Mouse (Mus musculus) lung, postnatal 0 days (tissue): ENCODE results near the gene Rps6ka5. TPM values are rescaled to one million over a fixed set of nuclear protein-coding genes. Genes with fewer than 3 reads are reported as not detected.

Experiments
- ATAC-seq: fragments of 200-750 bp; cut with Nextera tagmentation; 2 replicates; pipeline ENCODE4 v1.8.0; 2017; ENCODE audit warnings: moderate library complexity
- DNase-seq: peaks from one replicate; pipeline ENCODE4 v3.0.0-alpha.2; 2016; ENCODE audit warnings: low spot score
- H3K27ac ChIP-seq: fragments of 300-500 bp; sonication (generic); 2 replicates; pipeline ENCODE4 v1.5.1; 2014; ENCODE audit warnings: antibody characterized with exemption, mild to moderate bottlenecking, low read length, mixed read lengths
- H3K27me3 ChIP-seq: fragments of 300-500 bp; sonication (generic); replicated peaks from 2 replicates; pipeline ENCODE4 v1.6.1; 2014; ENCODE audit warnings: low read length, mixed read lengths; ENCODE audit not compliant: insufficient read depth
- H3K36me3 ChIP-seq: fragments of 300-500 bp; sonication (generic); 2 replicates; pipeline ENCODE4 v1.6.1; 2014; ENCODE audit warnings: low read length, mixed read lengths; ENCODE audit not compliant: insufficient read depth
- H3K4me1 ChIP-seq: fragments of 300-500 bp; sonication (generic); 2 replicates; pipeline ENCODE4 v1.6.1; 2014; ENCODE audit warnings: antibody characterized with exemption, low read depth, low read length, mixed read lengths; ENCODE audit not compliant: insufficient read depth
- H3K4me2 ChIP-seq: fragments of 300-500 bp; sonication (generic); replicated peaks from 2 replicates; pipeline ENCODE4 v1.6.1; 2014; ENCODE audit warnings: low read depth, mild to moderate bottlenecking, low read length, moderate library complexity, mixed read lengths
- H3K4me3 ChIP-seq: fragments of 300-500 bp; sonication (generic); 2 replicates; pipeline ENCODE4 v1.5.1; 2014; ENCODE audit warnings: low read depth, low read length
- H3K9ac ChIP-seq: fragments of 300-500 bp; sonication (generic); replicated peaks from 2 replicates; pipeline ENCODE4 v1.6.1; 2014; ENCODE audit warnings: low read depth, mild to moderate bottlenecking
- H3K9me3 ChIP-seq: fragments of 300-500 bp; sonication (generic); 2 replicates; pipeline ENCODE4 v1.6.1; 2016; ENCODE audit warnings: low read length, mixed read lengths
- CTCF ChIP-seq: IDR thresholded peaks from 2 replicates; pipeline ENCODE4 v1.5.1; 2016; ENCODE audit warnings: antibody characterized with exemption, mild to moderate bottlenecking
- EP300 ChIP-seq: IDR thresholded peaks from 2 replicates; pipeline ENCODE4 v1.6.1; 2016; ENCODE audit warnings: antibody characterized with exemption, mild to moderate bottlenecking, control low read depth
- WGBS: fragments of 180-500 bp; shearing (Covaris S2); extraction: QIAGEN DNeasy Blood & Tissue Kit; methylation state at CpG from one replicate; pipeline ENCODE4 v1.1.7; 2014; 5-methylcytosine and 5-hydroxymethylcytosine counted together
- polyA plus RNA-seq: library from polyadenylated mRNA; unstranded; fragments of >200 nt; fragmentation: Nextera tagmentation; extraction: Ambion mirVana; gene quantifications from 2 replicates; pipeline ENCODE4 v1.2.1, GENCODE M21; 2015

Rps6ka5 gene
- polyA plus RNA-seq, 1 experiment from 2014 or later = 2.3 TPM

DNA sequence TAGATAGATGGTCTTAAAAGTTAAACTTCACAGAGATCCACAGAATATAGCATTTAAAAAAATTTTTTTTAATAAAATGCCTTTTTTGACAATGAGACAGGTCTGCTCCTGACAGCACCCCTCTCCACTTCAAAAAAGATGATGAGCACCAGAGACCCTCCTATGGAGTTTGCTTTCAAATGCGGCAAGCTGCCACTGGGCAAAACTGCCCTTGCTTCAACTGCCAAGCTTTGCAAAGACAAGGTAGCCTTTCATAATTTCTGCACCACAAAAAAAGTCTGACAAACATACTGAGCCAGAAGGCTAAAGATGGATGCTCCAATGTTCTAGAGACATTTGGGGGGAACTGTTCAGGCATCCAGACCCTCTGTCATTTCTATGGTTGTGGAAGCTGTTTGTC lies 28.8 kb downstream of the Rps6ka5 start:
- Histone ChIP-seq H3K36me3 (no peaks in the 10 kb centered on the region), H3K4me3 (no peak overlapping the region), H3K27ac (no peak overlapping the region), H3K4me2 (no peak overlapping the region), H3K9ac (no peak overlapping the region), H3K9me3 (no peaks in the 10 kb centered on the region), H3K4me1 (no peaks in the 10 kb centered on the region), H3K27me3 (no peaks in the 10 kb centered on the region)
- ATAC-seq = no peak
- TF ChIP-seq EP300 (no peak), CTCF (no peak)
- WGBS = 92% methylated on average over 1 of the region's 1 CpGs
- no peak for DNase-seq

- no peak overlapping the region for H3K9ac ChIP-seq
- no peak for TF ChIP-seq CTCF
- no peak for TF ChIP-seq EP300
- H3K4me3 ChIP-seq = no peak overlapping the region
- no peak overlapping the region for H3K27ac ChIP-seq
- ATAC-seq (no peak), DNase-seq (no peak)
- H3K27me3 ChIP-seq = no peaks in the 10 kb centered on the region
- no peaks in the 10 kb centered on the region for H3K9me3 ChIP-seq
- H3K36me3 ChIP-seq = no peaks in the 10 kb centered on the region
- H3K4me2 ChIP-seq = no peak overlapping the region
- H3K4me1 ChIP-seq = no peaks in the 10 kb centered on the region
- WGBS = 36% methylated on average over 4 of the region's 4 CpGs
Observed at GRCm38 (mm10) chr12:100696621-100697020, 30.2 kb downstream of the Rps6ka5 start.

DNA sequence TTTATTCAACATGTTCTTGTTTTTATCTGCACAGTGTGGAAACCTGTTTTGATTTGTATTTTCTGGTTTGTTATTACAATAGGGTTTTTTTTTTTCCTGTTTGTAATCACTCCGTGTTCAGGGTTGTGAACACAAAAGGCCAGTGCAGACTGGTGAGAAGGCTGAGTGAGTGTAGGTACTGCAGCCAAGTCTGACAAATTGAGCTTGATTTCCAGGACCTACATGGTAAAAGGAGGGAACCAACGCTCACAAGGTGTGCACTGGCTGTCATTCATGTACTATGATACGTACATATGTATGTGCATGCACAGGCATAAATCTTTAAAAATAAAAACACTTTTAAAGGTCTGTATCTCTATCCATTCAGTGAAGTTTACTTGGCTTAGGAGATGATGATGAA lies 31.5 kb downstream of the Rps6ka5 start:
- WGBS = 74% methylated on average over 3 of the region's 3 CpGs
- Histone ChIP-seq H3K36me3 (no peaks in the 10 kb centered on the region), H3K27ac (no peak overlapping the region), H3K9me3 (no peaks in the 10 kb centered on the region), H3K9ac (no peak overlapping the region), H3K4me1 (no peaks in the 10 kb centered on the region), H3K4me2 (no peak overlapping the region), H3K27me3 (no peaks in the 10 kb centered on the region), H3K4me3 (no peak overlapping the region)
- ATAC-seq (no peak), DNase-seq (no peak)
- no peak for TF ChIP-seq EP300
- TF ChIP-seq CTCF = no peak

- Histone ChIP-seq H3K4me1 (no peaks in the 10 kb centered on the region), H3K27ac (no peak overlapping the region), H3K27me3 (no peaks in the 10 kb centered on the region), H3K4me2 (no peak overlapping the region), H3K9me3 (no peaks in the 10 kb centered on the region), H3K36me3 (no peaks in the 10 kb centered on the region), H3K9ac (no peak overlapping the region), H3K4me3 (no peak overlapping the region)
- TF ChIP-seq CTCF (no peak), EP300 (no peak)
- ATAC-seq (no peak), DNase-seq (no peak)
- WGBS = 56% methylated on average over 3 of the region's 3 CpGs
Observed at GRCm38 (mm10) chr12:100692208-100692607, 34.6 kb downstream of the Rps6ka5 start.

GRCm38 (mm10) chr12:100690444-100690843 lies 36.3 kb downstream of the Rps6ka5 start:
- H3K9ac ChIP-seq = no peak overlapping the region
- H3K4me2 ChIP-seq = no peak overlapping the region
- no peaks in the 10 kb centered on the region for H3K27me3 ChIP-seq
- H3K27ac ChIP-seq = no peak overlapping the region
- DNase-seq = no peak
- WGBS = 79% methylated on average over 5 of the region's 5 CpGs
- H3K4me3 ChIP-seq = no peak overlapping the region
- TF ChIP-seq EP300 (no peak), CTCF (no peak)
- H3K36me3 ChIP-seq = no peaks in the 10 kb centered on the region
- no peaks in the 10 kb centered on the region for H3K9me3 ChIP-seq
- ATAC-seq = no peak
- no peaks in the 10 kb centered on the region for H3K4me1 ChIP-seq

DNA sequence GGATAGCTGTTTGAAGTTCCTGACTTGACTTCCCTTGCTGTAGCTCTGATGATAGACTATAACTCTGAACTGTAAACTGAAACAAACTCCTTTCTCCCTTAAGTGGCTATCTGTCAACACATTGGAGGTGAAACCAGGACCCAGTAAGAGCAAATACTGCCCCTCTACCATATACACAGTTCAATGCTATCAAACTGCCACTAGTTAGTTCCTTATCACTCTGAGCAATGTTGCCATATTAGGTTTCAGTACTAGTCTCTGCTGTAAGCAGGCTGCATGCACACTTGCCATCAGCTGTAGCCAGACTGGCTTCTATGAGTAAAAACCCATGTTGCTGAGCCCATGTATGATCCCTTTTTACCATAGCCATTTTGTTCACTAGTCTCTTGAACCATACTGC lies 38.6 kb downstream of the Rps6ka5 start:
- no peaks in the 10 kb centered on the region for H3K36me3 ChIP-seq
- H3K9ac ChIP-seq = no peak overlapping the region
- H3K4me2 ChIP-seq = no peak overlapping the region
- H3K27me3 ChIP-seq = no peaks in the 10 kb centered on the region
- DNase-seq (no peak), ATAC-seq (no peak)
- H3K4me1 ChIP-seq = no peaks in the 10 kb centered on the region
- H3K27ac ChIP-seq = no peak overlapping the region
- TF ChIP-seq EP300 (no peak), CTCF (no peak)
- H3K4me3 ChIP-seq = no peak overlapping the region
- H3K9me3 ChIP-seq = no peaks in the 10 kb centered on the region

DNA sequence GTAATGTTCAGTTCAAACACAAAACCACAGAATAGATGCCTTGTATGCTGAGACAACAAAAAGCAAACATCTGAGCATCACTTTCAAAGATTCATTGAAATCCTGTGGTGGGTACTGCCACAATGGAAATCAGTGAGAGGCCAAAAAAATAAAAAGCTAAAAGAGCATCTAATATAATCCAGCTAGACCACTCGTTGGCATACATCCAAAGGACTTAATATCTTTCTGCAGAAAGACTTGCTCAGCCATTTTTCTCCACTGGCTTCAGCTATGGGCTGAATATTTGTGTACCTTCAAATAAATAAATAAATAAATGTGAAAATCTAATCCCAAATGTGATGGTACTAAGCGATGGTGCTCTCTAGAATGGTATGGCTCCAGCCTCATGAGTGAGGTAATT lies 39.8 kb downstream of the Rps6ka5 start:
- Histone ChIP-seq H3K4me2 (no peak overlapping the region), H3K9me3 (no peaks in the 10 kb centered on the region), H3K36me3 (no peaks in the 10 kb centered on the region), H3K4me3 (no peak overlapping the region), H3K27ac (no peak overlapping the region), H3K9ac (no peak overlapping the region), H3K27me3 (no peaks in the 10 kb centered on the region), H3K4me1 (no peaks in the 10 kb centered on the region)
- ATAC-seq (no peak), DNase-seq (no peak)
- TF ChIP-seq EP300 (no peak), CTCF (no peak)
- 78% methylated on average over 2 of the region's 2 CpGs for WGBS
